Mouse (Mus musculus): ENCODE results near the gene Lamtor2.

The Lamtor2 gene

GRCm38 (mm10) chr3:88568615-88569014 lies 15.7 kb upstream of the Lamtor2 start:
- DNase-seq (ENCODE audit: low spot score in 2 of 2): peak in 1 of 2 experiments; percentile 22

- DNase-seq (ENCODE audit: low spot score in 2 of 2): peak in 1 of 2 experiments; percentile 20
Observed at GRCm38 (mm10) chr3:88567892-88568291, 15.0 kb upstream of the Lamtor2 start.

- peak in 1 of 2 experiments; percentile 15 for DNase-seq (ENCODE audit: low spot score in 2 of 2)
Observed at GRCm38 (mm10) chr3:88566536-88567061, 13.7 kb upstream of the Lamtor2 start.

GRCm38 (mm10) chr3:88566116-88566515 lies 13.2 kb upstream of the Lamtor2 start:
- DNase-seq (ENCODE audit: low spot score in 2 of 2): no peak

- no peak for DNase-seq (ENCODE audit: low spot score in 2 of 2)
Observed at GRCm38 (mm10) chr3:88563966-88564365, 11.1 kb upstream of the Lamtor2 start.

GRCm38 (mm10) chr3:88563442-88563841 lies 10.6 kb upstream of the Lamtor2 start:
- DNase-seq (ENCODE audit: low spot score in 2 of 2): no peak

GRCm38 (mm10) chr3:88561989-88562388 lies 9.1 kb upstream of the Lamtor2 start:
- no peak for DNase-seq (ENCODE audit: low spot score in 2 of 2)

GRCm38 (mm10) chr3:88559596-88559995 lies 6.7 kb upstream of the Lamtor2 start:
- DNase-seq (ENCODE audit: low spot score in 2 of 2): peak in 1 of 2 experiments; percentile 31

GRCm38 (mm10) chr3:88556616-88557015 lies 3.7 kb upstream of the Lamtor2 start:
- DNase-seq (ENCODE audit: low spot score in 2 of 2): peak; percentile 22 to 27

GRCm38 (mm10) chr3:88555731-88556130 lies 2.9 kb upstream of the Lamtor2 start:
- DNase-seq (ENCODE audit: low spot score in 2 of 2): peak; percentile 24 to 35

GRCm38 (mm10) chr3:88555069-88555605 lies 2.3 kb upstream of the Lamtor2 start:
- peak; percentile 21 to 25 for DNase-seq (ENCODE audit: low spot score in 2 of 2)

GRCm38 (mm10) chr3:88553880-88554586 lies 1.2 kb upstream of the Lamtor2 start:
- peak; percentile 64 to 67 for DNase-seq (ENCODE audit: low spot score in 2 of 2)

- peak; percentile 90 for DNase-seq (ENCODE audit: low spot score in 2 of 2)
Observed at GRCm38 (mm10) chr3:88553525-88553879, 628 bp upstream of the Lamtor2 start, which contains the start of gene Ubqln4. Gene Ubqln4 (plus strand): TSS chr3:88553758.

- peak in 1 of 2 experiments; percentile 50 for DNase-seq (ENCODE audit: low spot score in 2 of 2)
Observed at GRCm38 (mm10) chr3:88552082-88552645, 710 bp downstream of the Lamtor2 start.

- DNase-seq (ENCODE audit: low spot score in 2 of 2): peak in 1 of 2 experiments; percentile 26
Observed at GRCm38 (mm10) chr3:88551586-88551985, 1.3 kb downstream of the Lamtor2 start.

GRCm38 (mm10) chr3:88548180-88548917 lies 4.5 kb downstream of the Lamtor2 start, which contains the start of gene Rab25:
Gene Rab25 (minus strand): TSS chr3:88548300.
- DNase-seq (ENCODE audit: low spot score in 2 of 2): no peak

- no peak for DNase-seq (ENCODE audit: low spot score in 2 of 2)
Observed at GRCm38 (mm10) chr3:88546674-88547418, 6.0 kb downstream of the Lamtor2 start.

GRCm38 (mm10) chr3:88544955-88545591 lies 7.8 kb downstream of the Lamtor2 start:
- no peak for DNase-seq (ENCODE audit: low spot score in 2 of 2)

GRCm38 (mm10) chr3:88544514-88544913 lies 8.4 kb downstream of the Lamtor2 start:
- DNase-seq (ENCODE audit: low spot score in 2 of 2): no peak

GRCm38 (mm10) chr3:88543651-88544410 lies 9.0 kb downstream of the Lamtor2 start:
- no peak for DNase-seq (ENCODE audit: low spot score in 2 of 2)

Measured in right cerebral cortex, postnatal 10 days (tissue).